Mouse (Mus musculus): ENCODE measurements around the gene Pax8. TPM values are rescaled to one million over a fixed set of nuclear protein-coding genes. Genes with fewer than 3 reads are reported as not detected.

The Pax8 gene
- polyA plus RNA-seq, 1 experiment from 2014 or later: not detected

Other genes starting within 250 kb of the Pax8 start
- 3.2 and 3.6 TPM in 2 replicates for gene Il1f5, start 198.6 kb downstream of the Pax8 start, polyA plus RNA-seq (2015; fragmentation: Nextera tagmentation; extraction: Ambion mirVana)
- not detected in 2 replicates for gene Il1f10, start 184.4 kb downstream of the Pax8 start, polyA plus RNA-seq (2015; fragmentation: Nextera tagmentation; extraction: Ambion mirVana)
- gene Il1rn, start 138.7 kb downstream of the Pax8 start, polyA plus RNA-seq (2015; fragmentation: Nextera tagmentation; extraction: Ambion mirVana): 0.49 and 0.61 TPM in 2 replicates
- gene Psd4, start 108.0 kb downstream of the Pax8 start, polyA plus RNA-seq (2015; fragmentation: Nextera tagmentation; extraction: Ambion mirVana): 1.3 and 1.9 TPM in 2 replicates